ENCODE assay signal across 12 mouse cellular contexts in the genomic region with DNA sequence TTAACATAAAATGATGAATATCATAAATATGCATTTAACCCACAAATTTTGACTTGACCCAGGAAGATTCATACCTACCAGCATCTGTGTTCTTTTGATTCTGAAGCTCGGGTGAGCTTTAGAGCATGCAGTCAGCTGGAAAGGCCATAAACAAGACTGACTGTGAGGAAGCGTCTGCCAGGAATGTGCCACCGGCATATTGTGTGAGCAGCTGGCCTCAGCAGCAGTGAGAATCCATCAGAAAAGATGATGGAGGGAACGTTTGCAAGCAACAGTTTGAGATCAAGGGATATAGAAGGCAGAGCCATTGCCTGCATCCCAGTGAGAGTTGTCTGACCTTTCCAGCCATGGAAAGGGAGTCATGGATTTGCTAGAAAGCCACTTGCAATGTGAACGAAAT.
DNase-seq lines count a peak whose midpoint lies in the region; ATAC-seq and TF ChIP-seq lines count a peak whose summit lies in the region.
"Had no signal": no experiment of that assay in that cellular context is flagged by ENCODE, and none has a peak within 500 bp of the region (broad histone marks: within the 10 kb centered on the region; RNA-seq: fewer than 3 reads in every experiment).

No protein-coding gene starts in this region.

- no peaks in the 10 kb centered on the region for H3K4me1 ChIP-seq in forebrain, embryonic 14.5 days (ENCODE audit: control insufficient read depth, insufficient read depth, low read length)
- no peaks in the 10 kb centered on the region for H3K4me1 ChIP-seq in forebrain, embryonic 11.5 days (replicated peaks; ENCODE audit: control insufficient read depth, insufficient read depth, low read length)
- no peaks in the 10 kb centered on the region; the same call in 1 of the 2 replicates for H3K4me1 ChIP-seq in lung, embryonic 15.5 days
- H3K4me1 ChIP-seq in lung, postnatal 0 days (ENCODE audit: insufficient read depth, low read depth, low read length) = no peaks in the 10 kb centered on the region
- no peaks in the 10 kb centered on the region for H3K4me1 ChIP-seq in midbrain, embryonic 14.5 days (ENCODE audit: control insufficient read depth, insufficient read depth, low read length)
- H3K4me1 ChIP-seq: heart, embryonic 12.5 days; liver, embryonic 13.5 days had no signal

- H3K27ac ChIP-seq in forebrain, embryonic 14.5 days (ENCODE audit: low read depth, low read length) = no peak overlapping the region
- no peak overlapping the region for H3K27ac ChIP-seq in forebrain, embryonic 11.5 days (ENCODE audit: low read depth, low read length)
- no peak overlapping the region for H3K27ac ChIP-seq in lung, embryonic 15.5 days
- H3K27ac ChIP-seq in lung, postnatal 0 days (ENCODE audit: low read length) = no peak overlapping the region
- no peak overlapping the region for H3K27ac ChIP-seq in midbrain, embryonic 14.5 days (replicated peaks; ENCODE audit: low read depth, low read length)
- H3K27ac ChIP-seq: liver, embryonic 13.5 days; stomach, postnatal 0 days had no signal

- DNase-seq in forebrain, embryonic 14.5 days (ENCODE audit: low spot score) = peak; percentile 56
- no peak for DNase-seq in forebrain, embryonic 11.5 days (ENCODE audit: low spot score)
- DNase-seq in lung, postnatal 0 days (ENCODE audit: low spot score) = no peak
- DNase-seq in cerebellum, postnatal 36 days = peak; percentile 77 to 79
- peak; percentile 24 to 37 for DNase-seq in layer of hippocampus, postnatal 25 days (ENCODE audit: extremely low spot score in 1 of 2, low spot score in 1 of 2)
- no peak for DNase-seq in midbrain, embryonic 14.5 days
- DNase-seq in spleen, postnatal 36 days (ENCODE audit: low spot score in 2 of 2) = no peak
- DNase-seq: kidney, adult 9 months; liver, embryonic 13.5 days had no signal

- H3K9ac ChIP-seq in forebrain, embryonic 14.5 days (ENCODE audit: low read length) = no peak overlapping the region
- H3K9ac ChIP-seq in forebrain, embryonic 11.5 days (ENCODE audit: low read length) = no peak overlapping the region
- no peak overlapping the region for H3K9ac ChIP-seq in lung, embryonic 15.5 days
- H3K9ac ChIP-seq in lung, postnatal 0 days (replicated peaks; ENCODE audit: low read depth) = no peak overlapping the region
- H3K9ac ChIP-seq in midbrain, embryonic 14.5 days (replicated peaks; ENCODE audit: low read length) = no peak overlapping the region
- H3K9ac ChIP-seq: heart, embryonic 12.5 days; liver, embryonic 13.5 days had no signal

- 68% methylated on average over 5 of the region's 5 CpGs for WGBS in forebrain, embryonic 14.5 days
- WGBS in forebrain, embryonic 11.5 days = 78% methylated on average over 5 of the region's 5 CpGs
- 31% methylated on average over 5 of the region's 5 CpGs for WGBS in lung, embryonic 15.5 days
- 45% methylated on average over 5 of the region's 5 CpGs for WGBS in lung, postnatal 0 days
- WGBS in midbrain, embryonic 14.5 days = 68% methylated on average over 5 of the region's 5 CpGs

- no peaks in the 10 kb centered on the region for H3K9me3 ChIP-seq in forebrain, embryonic 14.5 days (replicated peaks; ENCODE audit: control insufficient read depth, low read length)
- no peaks in the 10 kb centered on the region for H3K9me3 ChIP-seq in forebrain, embryonic 11.5 days (ENCODE audit: control insufficient read depth, low read length)
- H3K9me3 ChIP-seq in lung, embryonic 15.5 days = no peaks in the 10 kb centered on the region
- H3K9me3 ChIP-seq in lung, postnatal 0 days (ENCODE audit: low read length) = no peaks in the 10 kb centered on the region
- H3K9me3 ChIP-seq in midbrain, embryonic 14.5 days (ENCODE audit: control insufficient read depth, low read length) = no peaks in the 10 kb centered on the region
- H3K9me3 ChIP-seq: heart, embryonic 12.5 days; liver, embryonic 13.5 days had no signal

- H3K36me3 ChIP-seq in forebrain, embryonic 14.5 days (ENCODE audit: control insufficient read depth, insufficient read depth, low read length) = no peaks in the 10 kb centered on the region
- no peaks in the 10 kb centered on the region for H3K36me3 ChIP-seq in forebrain, embryonic 11.5 days (ENCODE audit: control insufficient read depth, insufficient read depth, low read length)
- H3K36me3 ChIP-seq in lung, embryonic 15.5 days = no peaks in the 10 kb centered on the region
- no peaks in the 10 kb centered on the region for H3K36me3 ChIP-seq in lung, postnatal 0 days (ENCODE audit: insufficient read depth, low read length)
- H3K36me3 ChIP-seq in midbrain, embryonic 14.5 days (ENCODE audit: control insufficient read depth, insufficient read depth, low read length) = no peaks in the 10 kb centered on the region
- H3K36me3 ChIP-seq: heart, embryonic 12.5 days; liver, embryonic 13.5 days had no signal

- H3K27me3 ChIP-seq in forebrain, embryonic 14.5 days (replicated peaks; ENCODE audit: control insufficient read depth, insufficient read depth, low read length) = no peaks in the 10 kb centered on the region
- H3K27me3 ChIP-seq in forebrain, embryonic 11.5 days (ENCODE audit: control insufficient read depth, insufficient read depth, low read length) = no peaks in the 10 kb centered on the region
- H3K27me3 ChIP-seq in lung, embryonic 15.5 days = no peaks in the 10 kb centered on the region
- no peaks in the 10 kb centered on the region for H3K27me3 ChIP-seq in lung, postnatal 0 days (replicated peaks; ENCODE audit: insufficient read depth, low read length)
- H3K27me3 ChIP-seq in midbrain, embryonic 14.5 days (ENCODE audit: control insufficient read depth, insufficient read depth, low read length) = no peaks in the 10 kb centered on the region
- H3K27me3 ChIP-seq: heart, embryonic 12.5 days; liver, embryonic 13.5 days had no signal

- no peak overlapping the region for H3K4me3 ChIP-seq in forebrain, embryonic 14.5 days (ENCODE audit: low read depth, low read length)
- H3K4me3 ChIP-seq in forebrain, embryonic 11.5 days (ENCODE audit: low read depth, low read length) = no peak overlapping the region
- H3K4me3 ChIP-seq in lung, embryonic 15.5 days = no peak overlapping the region
- H3K4me3 ChIP-seq in lung, postnatal 0 days (ENCODE audit: low read depth, low read length) = no peak overlapping the region
- no peak overlapping the region for H3K4me3 ChIP-seq in midbrain, embryonic 14.5 days (replicated peaks; ENCODE audit: low read depth, low read length)
- H3K4me3 ChIP-seq: heart, embryonic 12.5 days; liver, embryonic 13.5 days had no signal

- no peak for TF ChIP-seq CTCF in lung, postnatal 0 days (IDR thresholded peaks at IDR 0.05)

- no peak for TF ChIP-seq EP300 in lung, postnatal 0 days (IDR thresholded peaks at IDR 0.05)

- no peak overlapping the region for H3K4me2 ChIP-seq in forebrain, embryonic 14.5 days (ENCODE audit: low read length)
- H3K4me2 ChIP-seq in forebrain, embryonic 11.5 days (ENCODE audit: low read depth, low read length, severe bottlenecking) = no peak overlapping the region
- H3K4me2 ChIP-seq in lung, embryonic 15.5 days = no peak overlapping the region
- H3K4me2 ChIP-seq in lung, postnatal 0 days (replicated peaks; ENCODE audit: low read depth, low read length) = no peak overlapping the region
- H3K4me2 ChIP-seq in midbrain, embryonic 14.5 days (ENCODE audit: low read length) = no peak overlapping the region
- H3K4me2 ChIP-seq: heart, embryonic 12.5 days; liver, embryonic 13.5 days had no signal

- peak; percentile 57; the same call in 1 of the 2 replicates for ATAC-seq in forebrain, embryonic 14.5 days
- ATAC-seq in forebrain, embryonic 11.5 days (replicated peaks; ENCODE audit: low FRiP score) = no peak
- ATAC-seq in lung, embryonic 15.5 days (ENCODE audit: borderline replicate concordance, extremely low read depth, low FRiP score, low TSS enrichment) = peak; percentile 46; the same call in 1 of the 2 replicates
- ATAC-seq in lung, postnatal 0 days = no peak
- ATAC-seq in midbrain, embryonic 14.5 days (ENCODE audit: low FRiP score, low TSS enrichment) = no peak

Comparison
In these comparisons a context has a peak if more than half of its experiments do, and no peak if none do; other contexts are left out.
1. ATAC-seq: peak in forebrain, embryonic 14.5 days (single experiment) and lung, embryonic 15.5 days (single experiment); none in forebrain, embryonic 11.5 days (single experiment), lung, postnatal 0 days (single experiment) and midbrain, embryonic 14.5 days (single experiment).
2. DNase-seq: peak in forebrain, embryonic 14.5 days (single experiment), cerebellum, postnatal 36 days (2 of 2) and layer of hippocampus, postnatal 25 days (2 of 2); none in forebrain, embryonic 11.5 days (single experiment), lung, postnatal 0 days (single experiment), midbrain, embryonic 14.5 days (single experiment) and spleen, postnatal 36 days (0 of 2).